Mouse (Mus musculus) liver, postnatal 0 days (tissue): ENCODE data around the gene H2-T24. TPM values are rescaled to one million over a fixed set of nuclear protein-coding genes. Genes with fewer than 3 reads are reported as not detected.

ENCODE experiments used
- ATAC-seq: fragments of 200-750 bp; cut with Nextera tagmentation; 2 replicates; pipeline ENCODE4 v1.8.0; 2017; ENCODE audit warnings: mild to moderate bottlenecking, moderate library complexity
- DNase-seq: peaks from one replicate; pipeline ENCODE4 v3.0.0-alpha.2; 2016
- H3K27ac ChIP-seq: fragments of 300-500 bp; sonication (generic); 2 replicates; pipeline ENCODE4 v1.5.1; 2014; ENCODE audit warnings: antibody characterized with exemption, moderate library complexity, mild to moderate bottlenecking, low read depth
- H3K27me3 ChIP-seq: fragments of 300-500 bp; sonication (generic); 2 replicates; pipeline ENCODE4 v1.6.1; 2014; ENCODE audit warnings: low read length, control low read depth, mixed read lengths; ENCODE audit not compliant: insufficient read depth
- H3K36me3 ChIP-seq: fragments of 300-500 bp; sonication (generic); replicated peaks from 2 replicates; pipeline ENCODE4 v1.6.1; 2014; ENCODE audit warnings: mild to moderate bottlenecking, control low read depth, low read length, moderate library complexity, mixed read lengths; ENCODE audit not compliant: insufficient read depth
- H3K4me1 ChIP-seq: fragments of 300-500 bp; sonication (generic); 2 replicates; pipeline ENCODE4 v1.6.1; 2014; ENCODE audit warnings: antibody characterized with exemption, mild to moderate bottlenecking, control low read depth; ENCODE audit not compliant: insufficient read depth
- H3K4me2 ChIP-seq: fragments of 300-500 bp; sonication (generic); 2 replicates; pipeline ENCODE4 v1.6.1; 2014; ENCODE audit warnings: low read depth, mild to moderate bottlenecking, low read length, moderate library complexity, mixed read lengths
- H3K4me3 ChIP-seq: fragments of 300-500 bp; sonication (generic); 2 replicates; pipeline ENCODE4 v1.5.1; 2014; ENCODE audit warnings: low read depth, low read length
- H3K9ac ChIP-seq: fragments of 300-500 bp; sonication (generic); replicated peaks from 2 replicates; pipeline ENCODE4 v1.6.1; 2014; ENCODE audit warnings: mild to moderate bottlenecking, moderate library complexity
- H3K9me3 ChIP-seq: fragments of 300-500 bp; sonication (generic); 2 replicates; pipeline ENCODE4 v1.6.1; 2016; ENCODE audit warnings: mild to moderate bottlenecking, control low read depth, low read length, mixed read lengths
- CTCF ChIP-seq: sonication (generic); IDR thresholded peaks from 2 replicates; pipeline ENCODE4 v1.5.1; 2016; ENCODE audit warnings: antibody characterized with exemption, low read depth
- EP300 ChIP-seq: IDR thresholded peaks from 2 replicates; pipeline ENCODE4 v1.6.1; 2016; ENCODE audit warnings: antibody characterized with exemption, low read depth, mild to moderate bottlenecking
- WGBS: fragments of 180-500 bp; shearing (Covaris S2); extraction: QIAGEN DNeasy Blood & Tissue Kit; methylation state at CpG from one replicate; pipeline ENCODE4 v1.1.7; 2014; ENCODE audit not compliant: insufficient replicate concordance; 5-methylcytosine and 5-hydroxymethylcytosine counted together
- microRNA counts: library from miRNA; unstranded; fragments of <30 nt; microRNA quantifications from one replicate; lab custom pipeline; 2015
- microRNA-seq: library from miRNA; unstranded; fragments of <30 nt; microRNA quantifications from one replicate; pipeline ENCODE4, GENCODE M21; 2016
- polyA plus RNA-seq: library from polyadenylated mRNA; unstranded; fragments of >200 nt; fragmentation: Nextera tagmentation; extraction: Ambion mirVana; gene quantifications from 2 replicates; pipeline ENCODE4 v1.2.1, GENCODE M21; 2015

H2-T24 gene
- polyA plus RNA-seq, 1 experiment from 2014 or later = 4.6 TPM

DNA sequence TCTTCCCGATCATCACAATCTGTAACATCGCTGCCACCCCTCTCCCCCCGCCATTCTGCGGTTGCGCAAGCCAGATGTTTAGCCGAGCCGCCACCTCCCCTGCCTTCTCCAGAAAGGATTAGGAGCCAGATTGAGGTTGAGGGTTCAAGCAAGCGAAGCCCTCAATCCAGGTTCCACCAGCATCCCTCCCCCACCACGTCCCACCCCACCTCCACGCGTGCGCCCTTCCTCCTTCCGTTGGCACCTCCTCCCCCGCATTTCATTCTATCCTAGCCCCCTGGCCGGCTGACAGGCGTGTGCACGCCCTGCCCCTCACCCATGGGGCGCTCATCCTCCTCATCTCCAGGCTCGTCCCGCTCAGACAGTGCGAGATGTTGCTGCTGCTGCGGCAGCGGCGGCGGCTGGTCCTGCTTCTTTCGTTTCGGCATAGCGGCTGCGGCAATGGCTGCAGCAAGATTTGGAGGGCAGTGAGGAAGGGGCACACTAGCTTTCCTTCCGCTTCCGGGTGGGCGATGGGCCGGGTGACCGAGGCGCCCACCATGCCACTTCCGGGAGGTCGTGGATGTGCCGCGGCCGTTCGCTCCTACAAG is 41.5 kb downstream of the H2-T24 start:
- DNase-seq = peak; percentile 56
- H3K4me1 ChIP-seq = peaks cover 10% of the 10 kb centered on the region
- under 1% methylated on average over 41 of the region's 41 CpGs for WGBS
- peak overlapping the region; percentile 64 for H3K9ac ChIP-seq
- H3K9me3 ChIP-seq = no peaks in the 10 kb centered on the region
- peak overlapping the region; percentile 91 for H3K27ac ChIP-seq
- peak overlapping the region; percentile 80 for H3K4me3 ChIP-seq
- peak; percentile 56 for ATAC-seq
- no peak for TF ChIP-seq EP300
- peak overlapping the region; percentile 92 for H3K4me2 ChIP-seq
- H3K36me3 ChIP-seq = peaks cover 24% of the 10 kb centered on the region
- H3K27me3 ChIP-seq = no peaks in the 10 kb centered on the region

DNA sequence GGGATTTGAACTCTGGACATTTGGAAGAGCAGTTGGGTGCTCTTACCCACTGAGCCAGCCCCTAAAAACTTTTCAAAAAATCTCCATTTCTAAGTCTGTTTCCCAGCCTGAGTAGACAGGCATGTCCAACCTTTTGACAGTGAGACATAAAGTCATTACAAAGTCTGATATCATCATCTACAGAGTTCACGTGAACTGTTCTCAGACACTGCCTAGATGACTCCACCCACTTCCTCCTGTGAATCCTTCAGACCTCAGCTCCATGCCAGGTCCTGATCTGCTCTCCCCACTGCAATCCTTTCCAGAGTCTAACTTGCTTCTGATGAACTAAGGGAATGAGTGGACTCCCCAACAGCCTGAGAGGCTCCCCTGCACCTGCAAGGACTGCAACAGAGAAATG is 48.2 kb downstream of the H2-T24 start:
- no peak for TF ChIP-seq CTCF
- no peak for TF ChIP-seq EP300
- Histone ChIP-seq H3K27ac (no peak overlapping the region), H3K9ac (no peak overlapping the region), H3K36me3 (peaks cover 14% of the 10 kb centered on the region; the same call in 1 of the 2 replicates), H3K4me1 (peaks cover 19% of the 10 kb centered on the region), H3K4me2 (no peak overlapping the region), H3K9me3 (no peaks in the 10 kb centered on the region), H3K4me3 (no peak overlapping the region), H3K27me3 (no peaks in the 10 kb centered on the region)
- WGBS = 29% methylated on average over 1 of the region's 1 CpGs
- DNase-seq (no peak), ATAC-seq (no peak)

- TF ChIP-seq CTCF = no peak
- TF ChIP-seq EP300 = no peak
- H3K4me3 ChIP-seq = peak within 1 kb of the TSS; percentile 95
- ATAC-seq (peak; percentile 96), DNase-seq (peak; percentile 100)
- peak within 1 kb of the TSS; percentile 90 for H3K4me2 ChIP-seq
- H3K9me3 ChIP-seq = no peaks in the 10 kb centered on the region
- peak within 1 kb of the TSS; percentile 86 for H3K9ac ChIP-seq
- H3K27ac ChIP-seq = peak within 1 kb of the TSS; percentile 93
- WGBS = under 1% methylated on average over 48 of the region's 68 CpGs
- peaks cover 16% of the 10 kb centered on the region for H3K36me3 ChIP-seq
- H3K27me3 ChIP-seq = no peaks in the 10 kb centered on the region
- H3K4me1 ChIP-seq = peaks cover 19% of the 10 kb centered on the region
Observed at GRCm38 (mm10) chr17:35969418-35970389, 50.7 kb downstream of the H2-T24 start, which contains the start of gene Abcf1. Gene Abcf1 (minus strand): TSS chr17:35969761.

- no peak overlapping the region for H3K27ac ChIP-seq
- peaks cover 25% of the 10 kb centered on the region for H3K36me3 ChIP-seq
- peaks cover 19% of the 10 kb centered on the region for H3K4me1 ChIP-seq
- TF ChIP-seq CTCF (no peak), EP300 (no peak)
- H3K4me3 ChIP-seq = no peak overlapping the region
- WGBS = 85% methylated on average over 2 of the region's 2 CpGs
- ATAC-seq = no peak
- no peaks in the 10 kb centered on the region for H3K27me3 ChIP-seq
- no peaks in the 10 kb centered on the region for H3K9me3 ChIP-seq
- DNase-seq = no peak
- no peak overlapping the region for H3K9ac ChIP-seq
- no peak overlapping the region for H3K4me2 ChIP-seq
Observed at GRCm38 (mm10) chr17:35967621-35968020, 52.7 kb downstream of the H2-T24 start.

- TF ChIP-seq CTCF (no peak), EP300 (no peak)
- no peaks in the 10 kb centered on the region for H3K27me3 ChIP-seq
- peaks cover 2% of the 10 kb centered on the region for H3K4me1 ChIP-seq
- H3K36me3 ChIP-seq = peaks cover 62% of the 10 kb centered on the region
- H3K9me3 ChIP-seq = no peaks in the 10 kb centered on the region
- H3K4me2 ChIP-seq = no peak overlapping the region
- no peak overlapping the region for H3K4me3 ChIP-seq
- H3K9ac ChIP-seq = no peak overlapping the region
- ATAC-seq (no peak), DNase-seq (no peak)
- 94% methylated on average over 10 of the region's 10 CpGs for WGBS
- H3K27ac ChIP-seq = no peak overlapping the region
Observed at GRCm38 (mm10) chr17:35963279-35963678, 57.1 kb downstream of the H2-T24 start.

DNA sequence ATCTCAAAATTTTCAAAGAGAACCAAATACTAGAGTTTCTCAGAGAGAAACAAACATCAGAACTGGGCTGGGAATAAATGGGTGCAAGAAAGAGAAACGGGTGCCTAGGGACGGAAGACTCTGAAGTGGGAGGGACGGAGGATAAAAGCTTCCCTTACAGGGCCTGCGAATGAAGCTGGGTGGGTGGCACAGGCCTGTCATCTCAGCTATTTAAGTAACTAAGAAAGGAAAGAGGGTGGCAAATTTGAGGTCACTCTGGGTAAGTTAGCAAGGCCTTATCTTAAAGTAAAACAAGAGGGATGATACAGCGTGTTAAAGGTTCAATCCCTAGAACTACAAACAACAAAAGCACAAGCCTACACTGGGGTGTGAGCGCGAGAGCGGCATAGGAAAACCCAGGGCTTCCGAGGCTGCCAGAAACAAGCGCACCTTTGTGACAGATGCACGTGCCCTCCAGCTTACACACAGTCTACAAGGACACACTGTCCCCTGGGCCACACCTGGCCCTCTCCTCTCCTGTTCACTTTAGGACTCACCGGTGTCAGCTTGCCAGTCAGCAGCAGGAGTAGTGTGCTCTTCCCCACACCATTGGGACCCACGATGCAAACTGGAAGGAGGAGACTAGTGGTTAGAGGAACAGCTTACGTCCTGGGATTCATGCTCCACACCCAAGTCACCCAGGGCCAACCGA is 61.7 kb downstream of the H2-T24 start:
- DNase-seq (no peak), ATAC-seq (no peak)
- H3K36me3 ChIP-seq = peaks cover 74% of the 10 kb centered on the region
- no peak overlapping the region for H3K27ac ChIP-seq
- H3K4me2 ChIP-seq = no peak overlapping the region
- WGBS = 89% methylated on average over 15 of the region's 15 CpGs
- no peaks in the 10 kb centered on the region for H3K4me1 ChIP-seq
- no peaks in the 10 kb centered on the region for H3K27me3 ChIP-seq
- H3K4me3 ChIP-seq = no peak overlapping the region
- no peak for TF ChIP-seq EP300
- TF ChIP-seq CTCF = no peak
- H3K9ac ChIP-seq = no peak overlapping the region
- no peaks in the 10 kb centered on the region for H3K9me3 ChIP-seq

MicroRNAs encoded within 50 kb of the gene (microRNA counts, 519-probe panel; counts per million panel counts)
- microRNA mmu-miR-877 (lab: Ali Mortazavi, UCI) = not detected

Small RNAs within 50 kb of the gene (microRNA-seq; reads per million reads assigned to microRNA genes)
- gene Mir877 = 37.7 reads per million, percentile 33 among the genes with 10 or more reads in this experiment

Other genes with a start within 250 kb of the H2-T24 start
- gene Ier3, start 198.9 kb downstream of the H2-T24 start, polyA plus RNA-seq = 15.4 and 18.6 TPM in 2 replicates
- gene Flot1, start 197.3 kb downstream of the H2-T24 start, polyA plus RNA-seq = 25.9 and 31.3 TPM in 2 replicates
- gene Tubb5, start 182.3 kb downstream of the H2-T24 start, polyA plus RNA-seq = 198 and 213 TPM in 2 replicates
- 2.5 and 3.3 TPM in 2 replicates for gene Mdc1, start 179.0 kb downstream of the H2-T24 start, polyA plus RNA-seq
- gene Nrm, start 159.2 kb downstream of the H2-T24 start, polyA plus RNA-seq = 15.5 and 15.8 TPM in 2 replicates
- 14.1 and 15.3 TPM in 2 replicates for gene Ppp1r18, start 155.0 kb downstream of the H2-T24 start, polyA plus RNA-seq
- 14.3 and 15.6 TPM in 2 replicates for gene Dhx16, start 140.7 kb downstream of the H2-T24 start, polyA plus RNA-seq
- 15.6 and 16.9 TPM in 2 replicates for gene 2310061I04Rik, start 123.1 kb downstream of the H2-T24 start, polyA plus RNA-seq
- 3.4 and 4.8 TPM in 2 replicates for gene Atat1, start 110.5 kb downstream of the H2-T24 start, polyA plus RNA-seq
- gene Mrps18b, start 104.2 kb downstream of the H2-T24 start, polyA plus RNA-seq = 81.2 and 82.4 TPM in 2 replicates
- gene Ppp1r10, start 104.1 kb downstream of the H2-T24 start, polyA plus RNA-seq = 10.0 and 15.9 TPM in 2 replicates
- gene Abcf1, start 50.8 kb downstream of the H2-T24 start, polyA plus RNA-seq = 37.8 and 47.7 TPM in 2 replicates
- gene Gnl1, start 40.7 kb downstream of the H2-T24 start, polyA plus RNA-seq = 9.5 and 10.8 TPM in 2 replicates
- 6.1 and 6.3 TPM in 2 replicates for gene Prr3, start 40.3 kb downstream of the H2-T24 start, polyA plus RNA-seq
- gene H2-T23, start 12.3 kb upstream of the H2-T24 start, polyA plus RNA-seq = 113 and 120 TPM in 2 replicates
- gene H2-T22, start 22.2 kb upstream of the H2-T24 start, polyA plus RNA-seq = 16.2 and 17.1 TPM in 2 replicates
- gene Gm6034, start 22.4 kb upstream of the H2-T24 start, polyA plus RNA-seq = not detected in 2 replicates
- 0.12 TPM in 1 of 2 replicates, not detected in the other for gene Gm11127, start 37.8 kb upstream of the H2-T24 start, polyA plus RNA-seq
- not detected in 2 replicates for gene Gm19684, start 101.1 kb upstream of the H2-T24 start, polyA plus RNA-seq
- gene Gm7030, start 108.9 kb upstream of the H2-T24 start, polyA plus RNA-seq = not detected in 2 replicates
- gene Gm8909, start 148.0 kb upstream of the H2-T24 start, polyA plus RNA-seq = not detected in 2 replicates
- not detected in 2 replicates for gene H2-T3, start 169.7 kb upstream of the H2-T24 start, polyA plus RNA-seq
- gene Rpp21, start 237.5 kb upstream of the H2-T24 start, polyA plus RNA-seq = 53.2 and 55.1 TPM in 2 replicates